Mouse (Mus musculus) olfactory bulb, adult 2 months (tissue): ENCODE results near the gene Hist1h4j. TPM values are rescaled to one million over a fixed set of nuclear protein-coding genes. Genes with fewer than 3 reads are reported as not detected.
"Not testable (repeated sequence)": the region's sequence is repeated elsewhere in the genome, so short reads cannot be mapped to it uniquely, and the experiment has no call there.

Experiments
- H3K27ac ChIP-seq: fragments of 200-500 bp; 2 replicates; pipeline ENCODE4 v1.5.1; 2012; ENCODE audit warnings: low read depth, low read length; ENCODE audit not compliant: insufficient read depth
- H3K4me1 ChIP-seq: fragments of 200-500 bp; 2 replicates; pipeline ENCODE4 v1.6.1; 2012; ENCODE audit warnings: low read length; ENCODE audit not compliant: control insufficient read depth, insufficient read depth
- H3K4me3 ChIP-seq: fragments of 200-500 bp; 2 replicates; pipeline ENCODE4 v1.5.1; 2012; ENCODE audit warnings: mild to moderate bottlenecking, low read depth, low read length, moderate library complexity; ENCODE audit not compliant: insufficient read depth
- CTCF ChIP-seq: fragments of 200-500 bp; IDR thresholded peaks from 2 replicates; pipeline ENCODE4 v1.5.1; 2012; ENCODE audit warnings: low read depth, mild to moderate bottlenecking, low read length, moderate library complexity; ENCODE audit not compliant: insufficient read depth
- POLR2A ChIP-seq: fragments of 200-500 bp; IDR thresholded peaks from 2 replicates; pipeline ENCODE4 v1.6.1; 2012; ENCODE audit warnings: mild to moderate bottlenecking, low read depth, low read length, moderate library complexity; ENCODE audit not compliant: insufficient read depth
- WGBS: fragments of 180-500 bp; shearing (Covaris S2); methylation state at CpG from one replicate; pipeline ENCODE4 v1.1.7; 2018; 5-methylcytosine and 5-hydroxymethylcytosine counted together
- polyA plus RNA-seq: library from polyadenylated mRNA; stranded (reverse); fragments of >200 nt; gene quantifications from 2 replicates; pipeline ENCODE4 v1.2.4, GENCODE M21; 2012; ENCODE audit warnings: low replicate concordance; ENCODE audit not compliant: missing spikeins, insufficient read depth, insufficient read length

The Hist1h4j gene
- polyA plus RNA-seq, 1 experiment: not detected

DNA sequence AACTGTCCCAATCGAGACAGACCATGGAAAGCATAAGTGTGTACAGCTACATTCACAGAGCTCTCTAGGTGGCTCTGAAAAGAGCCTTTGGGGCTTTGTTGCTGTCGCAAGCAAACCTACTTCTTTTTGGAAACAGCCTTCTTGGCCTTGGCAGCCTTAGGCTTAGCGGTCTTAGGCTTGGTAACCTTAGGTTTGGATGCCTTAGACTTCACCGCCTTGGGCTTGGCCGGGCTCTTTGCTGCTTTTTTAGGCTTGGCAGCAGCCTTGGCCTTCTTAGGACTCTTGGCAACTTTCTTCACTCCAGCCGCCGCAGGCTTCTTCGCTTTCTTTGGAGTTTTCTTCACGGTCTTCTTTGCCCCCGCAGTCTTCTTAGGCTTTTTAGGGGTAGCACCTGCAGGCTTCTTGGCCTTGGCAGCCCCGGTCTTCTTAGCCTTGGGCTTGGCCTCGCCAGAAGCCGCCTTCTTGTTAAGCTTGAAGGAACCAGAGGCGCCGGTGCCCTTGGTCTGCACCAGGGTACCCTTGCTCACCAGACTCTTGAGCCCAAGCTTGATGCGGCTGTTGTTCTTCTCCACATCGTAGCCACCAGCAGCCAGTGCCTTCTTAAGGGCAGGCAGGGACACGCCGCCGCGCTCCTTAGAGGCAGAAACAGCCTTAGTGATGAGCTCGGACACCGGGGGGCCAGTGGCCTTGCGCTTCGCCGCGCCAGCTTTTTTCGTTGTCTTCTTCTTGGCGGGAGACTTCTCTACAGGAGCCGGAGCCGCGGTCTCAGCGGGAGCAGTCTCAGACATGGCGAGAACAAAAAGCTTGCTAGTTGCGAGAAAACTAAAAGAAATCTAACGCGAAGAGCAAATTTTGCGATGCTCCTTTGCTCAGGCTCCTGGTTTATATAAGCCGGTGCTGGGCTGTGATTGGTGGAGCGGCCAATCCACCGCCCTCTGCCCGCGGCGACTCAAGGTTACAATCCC, 45.2 kb downstream of the Hist1h4j start, which contains the start of gene Hist1h1b:
TSS of gene Hist1h1b (minus strand) at position 859 of the 965 bp plus-strand sequence.
- TF ChIP-seq POLR2A (peak; percentile 29; the same call in 1 of the 2 replicates), CTCF (no peak)
- Histone ChIP-seq H3K4me1 (no peaks in the 10 kb centered on the region; the same call in 1 of the 2 replicates), H3K4me3 (peak within 1 kb of the TSS; percentile 62), H3K27ac (peak within 1 kb of the TSS; percentile 43)
- WGBS: under 1% methylated on average over 44 of the region's 44 CpGs

DNA sequence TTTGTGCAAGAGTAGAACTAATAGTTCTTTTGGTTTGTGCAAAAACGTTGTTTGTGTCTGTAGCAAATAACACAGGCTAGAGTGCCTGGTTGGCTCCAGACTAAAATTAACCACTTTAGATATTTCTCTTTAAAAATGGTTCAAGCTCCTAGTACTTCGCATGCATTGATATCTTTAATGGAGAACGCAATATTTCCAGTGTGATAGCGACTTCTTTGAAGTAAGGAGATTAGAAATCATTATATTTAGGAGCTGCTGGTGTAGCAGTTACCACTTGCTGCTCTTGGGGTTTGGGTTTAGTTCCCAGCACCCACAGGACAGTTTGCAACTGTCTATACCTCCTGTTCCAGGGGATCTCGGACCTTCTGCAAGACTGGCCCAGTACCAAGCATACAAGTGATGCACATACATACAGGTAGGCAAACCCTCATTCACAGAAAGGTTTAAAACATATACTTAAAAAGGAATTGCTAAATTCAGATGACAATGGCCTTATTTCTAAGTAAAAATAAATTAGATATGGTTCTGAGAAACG, 46.2 kb downstream of the Hist1h4j start:
- WGBS: 50% methylated on average over 6 of the region's 6 CpGs
- TF ChIP-seq POLR2A (no peak), CTCF (no peak)
- no peak overlapping the region for H3K4me3 ChIP-seq
- H3K27ac ChIP-seq: no peak overlapping the region
- no peaks in the 10 kb centered on the region; the same call in 1 of the 2 replicates for H3K4me1 ChIP-seq

DNA sequence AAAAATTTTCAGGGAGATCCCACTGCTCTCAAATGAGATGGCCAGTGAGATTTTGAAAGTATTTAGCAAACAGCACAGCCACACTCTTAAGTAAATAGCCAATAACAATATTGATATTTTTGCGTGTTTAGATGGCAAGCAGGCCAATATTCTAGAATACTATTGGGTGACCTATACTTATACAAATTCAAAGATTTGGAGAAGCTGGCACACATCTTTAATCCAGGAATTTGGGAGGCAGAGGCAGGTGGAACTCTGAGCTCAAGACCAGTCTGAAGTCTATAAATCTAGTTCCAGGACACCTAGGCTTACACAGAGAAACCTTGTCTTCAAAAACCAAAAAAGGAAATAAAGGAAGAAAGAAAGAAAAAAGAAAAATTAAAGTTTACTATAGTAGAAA, 46.8 kb downstream of the Hist1h4j start:
- no peak overlapping the region for H3K27ac ChIP-seq
- H3K4me1 ChIP-seq: no peaks in the 10 kb centered on the region; the same call in 1 of the 2 replicates
- no peak overlapping the region for H3K4me3 ChIP-seq
- no peak for TF ChIP-seq CTCF
- TF ChIP-seq POLR2A: no peak
- 92% methylated on average over 1 of the region's 1 CpGs for WGBS

DNA sequence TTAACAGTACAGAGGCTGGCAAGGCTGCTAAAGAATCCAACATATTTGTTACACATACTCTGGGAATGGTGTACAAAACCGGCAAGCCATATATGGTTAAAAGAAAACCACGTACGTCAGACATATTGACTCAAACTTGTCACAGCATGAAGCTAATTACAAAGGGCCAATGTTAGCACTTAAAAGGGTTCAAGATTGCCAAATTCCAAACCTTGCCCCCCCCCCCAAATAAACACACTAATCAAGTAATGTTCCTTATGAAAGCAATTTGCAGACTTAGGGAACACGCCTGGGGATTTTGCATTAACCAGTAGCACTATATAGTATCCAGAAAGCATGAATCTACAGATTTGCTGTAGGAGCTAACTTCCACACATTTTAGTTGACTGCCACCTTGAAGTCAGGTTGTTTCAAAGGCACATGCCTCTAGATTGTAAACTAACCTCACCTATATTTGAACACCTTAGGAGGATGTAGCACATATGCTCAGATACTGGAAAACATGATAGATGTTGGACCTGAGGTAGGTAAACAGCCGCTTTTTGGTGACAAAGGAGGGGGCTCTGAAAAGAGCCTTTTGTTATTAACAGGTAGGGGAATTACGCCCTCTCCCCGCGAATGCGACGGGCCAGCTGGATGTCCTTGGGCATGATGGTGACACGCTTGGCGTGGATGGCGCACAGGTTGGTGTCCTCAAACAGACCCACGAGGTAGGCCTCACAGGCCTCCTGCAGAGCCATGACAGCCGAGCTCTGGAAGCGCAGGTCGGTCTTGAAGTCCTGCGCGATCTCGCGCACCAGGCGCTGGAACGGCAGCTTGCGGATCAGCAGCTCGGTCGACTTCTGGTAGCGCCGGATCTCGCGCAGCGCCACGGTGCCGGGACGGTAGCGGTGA, 47.7 kb downstream of the Hist1h4j start:
- peak overlapping the region; percentile 70; the same call in 1 of the 2 replicates for H3K27ac ChIP-seq
- WGBS: 2% methylated on average over 16 of the region's 35 CpGs
- not testable (repeated sequence) for H3K4me1 ChIP-seq
- peak overlapping the region; percentile 59 for H3K4me3 ChIP-seq

DNA sequence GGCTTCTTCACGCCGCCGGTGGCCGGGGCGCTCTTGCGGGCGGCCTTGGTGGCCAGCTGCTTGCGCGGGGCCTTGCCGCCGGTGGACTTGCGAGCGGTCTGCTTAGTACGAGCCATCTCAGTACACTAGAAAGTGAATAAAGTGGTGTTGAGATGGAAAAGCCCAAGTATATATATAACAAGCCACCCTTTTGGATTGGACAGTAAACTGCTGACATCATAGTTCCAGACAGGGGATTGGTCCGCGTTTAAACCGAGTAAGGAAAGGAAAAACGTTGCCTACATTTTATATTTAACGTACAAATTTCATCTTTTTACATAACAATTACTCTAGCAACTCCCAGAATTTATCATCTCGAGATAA, 48.4 kb downstream of the Hist1h4j start, which contains the start of gene Hist1h3i:
TSS of gene Hist1h3i (minus strand) at position 116 of the 363 bp plus-strand sequence.
- 0% methylated on average over 17 of the region's 20 CpGs for WGBS
- peak within 1 kb of the TSS; percentile 70; the same call in 1 of the 2 replicates for H3K27ac ChIP-seq
- H3K4me3 ChIP-seq: peak within 1 kb of the TSS; percentile 59
- TF ChIP-seq CTCF (no peak), POLR2A (no peak)
- no peaks in the 10 kb centered on the region; the same call in 1 of the 2 replicates for H3K4me1 ChIP-seq

DNA sequence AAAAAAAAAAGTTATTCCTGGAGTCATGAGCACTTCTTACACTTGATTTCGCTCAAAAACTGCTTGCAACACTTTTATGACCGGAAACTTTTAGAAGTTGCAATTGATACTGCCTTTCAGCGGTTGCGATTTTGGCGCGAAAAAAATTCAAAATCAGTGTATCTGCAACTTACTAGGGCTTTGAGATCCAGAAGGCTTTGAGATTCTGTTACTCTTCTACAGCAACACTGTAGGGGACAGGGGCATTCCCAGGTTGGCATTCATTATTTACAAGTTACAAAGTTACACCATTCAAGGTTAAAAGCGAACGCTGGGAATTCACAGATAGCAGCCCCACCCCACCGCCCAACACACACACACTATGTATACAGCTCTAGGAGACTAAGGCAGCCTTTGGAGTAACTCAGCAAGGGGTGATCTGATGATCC, 48.9 kb downstream of the Hist1h4j start:
- Histone ChIP-seq H3K4me3 (no peak overlapping the region), H3K27ac (no peak overlapping the region), H3K4me1 (no peaks in the 10 kb centered on the region; the same call in 1 of the 2 replicates)
- WGBS: under 1% methylated on average over 9 of the region's 9 CpGs
- TF ChIP-seq CTCF (no peak), POLR2A (no peak)

DNA sequence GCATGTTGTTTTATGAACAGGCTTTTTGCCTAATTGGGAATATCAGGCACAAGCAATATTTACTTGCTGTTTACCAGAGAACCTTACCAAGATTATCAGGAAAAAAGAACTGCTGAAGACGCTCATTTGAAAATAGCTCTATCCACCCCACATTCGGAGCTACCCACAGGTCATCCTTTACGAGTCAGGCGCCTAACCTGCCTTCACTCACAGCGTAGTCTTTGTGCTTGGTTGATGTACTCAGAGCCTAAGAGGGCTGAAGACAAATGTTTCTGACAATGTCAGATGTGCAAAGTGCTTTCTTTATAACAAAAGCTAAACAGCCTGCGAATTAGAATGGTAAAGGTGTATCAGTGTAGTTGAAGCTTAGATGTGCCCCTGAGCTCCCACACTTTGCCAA, 49.4 kb downstream of the Hist1h4j start:
- no peak overlapping the region for H3K4me3 ChIP-seq
- WGBS: 32% methylated on average over 6 of the region's 6 CpGs
- no peak overlapping the region for H3K27ac ChIP-seq
- TF ChIP-seq POLR2A (no peak), CTCF (no peak)
- H3K4me1 ChIP-seq: no peaks in the 10 kb centered on the region; the same call in 1 of the 2 replicates

Other genes starting within 250 kb of the Hist1h4j start
- not detected in 2 replicates for gene AK157302, start 239.8 kb upstream of the Hist1h4j start, polyA plus RNA-seq
- gene Gm11273, start 233.6 kb upstream of the Hist1h4j start, polyA plus RNA-seq: not detected in 2 replicates
- gene Zkscan8, start 203.9 kb upstream of the Hist1h4j start, polyA plus RNA-seq: not detected in 2 replicates
- not detected in 2 replicates for gene Olfr1366, start 192.3 kb upstream of the Hist1h4j start, polyA plus RNA-seq
- gene Olfr1535, start 175.2 kb upstream of the Hist1h4j start, polyA plus RNA-seq: not detected in 2 replicates
- not detected in 2 replicates for gene Olfr1364, start 153.3 kb upstream of the Hist1h4j start, polyA plus RNA-seq
- not detected in 2 replicates for gene Olfr1362, start 121.0 kb upstream of the Hist1h4j start, polyA plus RNA-seq
- not detected in 2 replicates for gene Olfr11, start 92.5 kb upstream of the Hist1h4j start, polyA plus RNA-seq
- not detected in 2 replicates for gene Olfr1361, start 71.7 kb upstream of the Hist1h4j start, polyA plus RNA-seq
- gene Olfr1360, start 57.7 kb upstream of the Hist1h4j start, polyA plus RNA-seq: not detected in 2 replicates
- gene Olfr1359, start 37.0 kb upstream of the Hist1h4j start, polyA plus RNA-seq: not detected in 2 replicates
- not detected in 2 replicates for gene Hist1h2bl, start 18.9 kb upstream of the Hist1h4j start, polyA plus RNA-seq
- gene Hist1h2ai, start 18.6 kb upstream of the Hist1h4j start, polyA plus RNA-seq: not detected in 2 replicates
- not detected in 2 replicates for gene Hist1h3h, start 17.4 kb upstream of the Hist1h4j start, polyA plus RNA-seq
- gene Hist1h2bm, start 13.0 kb upstream of the Hist1h4j start, polyA plus RNA-seq: not detected in 2 replicates
- not detected in 2 replicates for gene Hist1h4k, start 15.4 kb downstream of the Hist1h4j start, polyA plus RNA-seq
- gene Hist1h2ak, start 18.8 kb downstream of the Hist1h4j start, polyA plus RNA-seq: not detected in 2 replicates
- not detected in 2 replicates for gene Hist1h2bn, start 19.1 kb downstream of the Hist1h4j start, polyA plus RNA-seq
- not detected in 2 replicates for gene Hist1h1b, start 45.6 kb downstream of the Hist1h4j start, polyA plus RNA-seq
- gene Hist1h3i, start 48.3 kb downstream of the Hist1h4j start, polyA plus RNA-seq: not detected in 2 replicates
- gene Hist1h2an, start 52.2 kb downstream of the Hist1h4j start, polyA plus RNA-seq: not detected in 2 replicates
- gene Hist1h2bp, start 52.4 kb downstream of the Hist1h4j start, polyA plus RNA-seq: not detected in 2 replicates
- gene Hist1h2bq, start 75.1 kb downstream of the Hist1h4j start, polyA plus RNA-seq: not detected in 2 replicates
- gene Hist1h2ao, start 75.4 kb downstream of the Hist1h4j start, polyA plus RNA-seq: not detected in 2 replicates
- not detected in 2 replicates for gene Hist1h4m, start 76.7 kb downstream of the Hist1h4j start, polyA plus RNA-seq
- not detected in 2 replicates for gene Hist1h4n, start 97.1 kb downstream of the Hist1h4j start, polyA plus RNA-seq
- gene Hist1h2ap, start 98.4 kb downstream of the Hist1h4j start, polyA plus RNA-seq: not detected in 2 replicates
- not detected in 2 replicates for gene Hist1h2br, start 98.7 kb downstream of the Hist1h4j start, polyA plus RNA-seq
- gene Zfp184, start 210.0 kb downstream of the Hist1h4j start, polyA plus RNA-seq: not detected in 2 replicates
- gene Pom121l2, start 246.1 kb downstream of the Hist1h4j start, polyA plus RNA-seq: not detected in 2 replicates